ENCODE assay signal across 8 mouse cellular contexts in the genomic region with DNA sequence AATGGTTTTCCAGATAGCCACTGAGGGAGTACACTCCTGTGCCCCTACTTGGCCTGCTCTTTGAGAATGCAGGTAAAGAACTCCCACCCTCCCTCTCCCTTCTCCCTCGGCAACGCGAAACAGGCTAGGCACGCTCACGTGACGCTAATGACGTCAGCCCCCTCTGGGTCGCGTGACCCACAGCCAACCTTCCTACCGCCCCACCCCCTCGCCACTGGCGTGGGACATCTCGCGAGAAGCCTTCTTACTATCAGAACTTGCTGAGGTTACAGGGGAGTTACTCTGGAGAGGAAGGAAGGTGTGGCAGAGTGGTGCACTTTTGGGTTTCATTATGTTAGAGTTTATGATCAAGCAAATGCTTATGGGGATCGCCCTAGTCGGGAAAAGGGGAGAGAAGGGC. TPM values are rescaled to one million over a fixed set of nuclear protein-coding genes. Genes with fewer than 3 reads are reported as not detected.
DNase-seq lines count a peak whose midpoint lies in the region; ATAC-seq lines count a peak whose summit lies in the region.

A gene (plus strand): TSS at position 217 of the 400 bp plus-strand sequence.

- peak; percentile 91 for ATAC-seq in embryonic facial prominence, embryonic 13.5 days (ENCODE audit: insufficient number of reproducible peaks, insufficient read depth, low FRiP score, low TSS enrichment, low read depth)
- ATAC-seq in midbrain, embryonic 11.5 days (ENCODE audit: low FRiP score), result peak; percentile 90

- intact Hi-C loops in left cerebral cortex, postnatal 4 days (cut with DNase I), result loop anchor here (5.0 to 10.0 kb wide), 2 partner anchors 179 to 306 kb away; no protein-coding TSS in a partner anchor

- peaks cover 2% of the 10 kb centered on the region; the same call in 1 of the 2 replicates for H3K4me1 ChIP-seq in embryonic facial prominence, embryonic 13.5 days
- H3K4me1 ChIP-seq in midbrain, embryonic 11.5 days (ENCODE audit: control insufficient read depth, insufficient read depth, low read length), result peaks cover 5% of the 10 kb centered on the region; the same call in 1 of the 2 replicates

- peak within 1 kb of the TSS; percentile 89 for H3K4me2 ChIP-seq in embryonic facial prominence, embryonic 13.5 days
- peak within 1 kb of the TSS; percentile 97 for H3K4me2 ChIP-seq in midbrain, embryonic 11.5 days

- DNase-seq in adrenal gland, postnatal 4 days (ENCODE audit: low spot score in 2 of 2), result peak; percentile 86 to 95
- peak; percentile 100 for DNase-seq in heart, adult 11 months
- DNase-seq in kidney, adult 11 months, result peak; percentile 97
- DNase-seq in left cerebral cortex, postnatal 4 days, result peak; percentile 99
- no peak for DNase-seq in midbrain, embryonic 11.5 days (ENCODE audit: low spot score, missing footprints)
- DNase-seq in right cerebral cortex, postnatal 4 days, result peak; percentile 95
- DNase-seq in yolk sac, embryonic 10.5 days (ENCODE audit: low spot score), result peak; percentile 95

- peak within 1 kb of the TSS; percentile 89 for H3K9ac ChIP-seq in embryonic facial prominence, embryonic 13.5 days
- H3K9ac ChIP-seq in midbrain, embryonic 11.5 days (ENCODE audit: low read length), result peak within 1 kb of the TSS; percentile 81

- H3K27me3 ChIP-seq in embryonic facial prominence, embryonic 13.5 days, result no peaks in the 10 kb centered on the region
- no peaks in the 10 kb centered on the region for H3K27me3 ChIP-seq in midbrain, embryonic 11.5 days (ENCODE audit: control insufficient read depth, insufficient read depth, low read length)

- H3K27ac ChIP-seq in embryonic facial prominence, embryonic 13.5 days, result peak within 1 kb of the TSS; percentile 98
- H3K27ac ChIP-seq in midbrain, embryonic 11.5 days (ENCODE audit: low read depth, low read length), result peak within 1 kb of the TSS; percentile 89

- WGBS in embryonic facial prominence, embryonic 13.5 days, result under 1% methylated on average over 16 of the region's 16 CpGs
- WGBS in midbrain, embryonic 11.5 days, result under 1% methylated on average over 16 of the region's 16 CpGs

- H3K4me3 ChIP-seq in embryonic facial prominence, embryonic 13.5 days, result peak within 1 kb of the TSS; percentile 88
- peak within 1 kb of the TSS; percentile 65 for H3K4me3 ChIP-seq in midbrain, embryonic 11.5 days (ENCODE audit: low read depth, low read length)

- H3K36me3 ChIP-seq in embryonic facial prominence, embryonic 13.5 days, result no peaks in the 10 kb centered on the region
- H3K36me3 ChIP-seq in midbrain, embryonic 11.5 days (ENCODE audit: control insufficient read depth, insufficient read depth, low read length), result no peaks in the 10 kb centered on the region

- H3K9me3 ChIP-seq in embryonic facial prominence, embryonic 13.5 days, result no peaks in the 10 kb centered on the region
- H3K9me3 ChIP-seq in midbrain, embryonic 11.5 days (ENCODE audit: control insufficient read depth, low read length), result no peaks in the 10 kb centered on the region

RNA-seq across cellular contexts. Expression of the gene that starts here (rescaled TPM):
- 100 to 1,000 TPM in 1 of 2 experiments, 10 to 100 TPM in 1; 99.4 to 100 TPM for total RNA-seq in adrenal gland, postnatal 4 days (2021)
- polyA plus RNA-seq in embryonic facial prominence, embryonic 13.5 days (2015; fragmentation: Nextera tagmentation; extraction: Ambion mirVana), result 20.6 and 24.3 TPM in 2 replicates
- total RNA-seq in left cerebral cortex, postnatal 4 days (2021), result 10 to 100 TPM; 74.5 to 96.9 TPM
- polyA plus RNA-seq in midbrain, embryonic 11.5 days (2014; fragmentation: Nextera tagmentation; extraction: Ambion mirVana), result 13.5 TPM in 2 replicates
